Mouse (Mus musculus) G1E (cell line): Measurements from ENCODE around the gene Col4a5.

Experiments
- CTCF ChIP-seq: IDR thresholded peaks from 2 replicates; pipeline ENCODE4 v1.5.1; 2012; ENCODE audit warnings: low read depth, low read length, inconsistent platforms, mixed read lengths
- TAL1 ChIP-seq: conservative IDR thresholded peaks from 2 replicates; pipeline ENCODE4 v1.6.1; 2012; ENCODE audit warnings: low read depth, low read length, inconsistent platforms, mixed read lengths

GRCm38 (mm10) chrX:141503125-141503524 is 27.9 kb downstream of the Col4a5 start:
- no peak for TF ChIP-seq CTCF
- TF ChIP-seq TAL1: no peak
